Mouse (Mus musculus): ENCODE results near the gene Eif2s2. TPM values are rescaled to one million over a fixed set of nuclear protein-coding genes. Genes with fewer than 3 reads are reported as not detected.
"Not testable (repeated sequence)": the region's sequence is repeated elsewhere in the genome, so short reads cannot be mapped to it uniquely, and the experiment has no call there.

The Eif2s2 gene
- total RNA-seq (2015; ENCODE audit: low replicate concordance) (91.5 and 115 TPM in 2 replicates), total RNA-seq (2017; ENCODE audit: low replicate concordance) (107 and 121 TPM in 2 replicates)

DNA sequence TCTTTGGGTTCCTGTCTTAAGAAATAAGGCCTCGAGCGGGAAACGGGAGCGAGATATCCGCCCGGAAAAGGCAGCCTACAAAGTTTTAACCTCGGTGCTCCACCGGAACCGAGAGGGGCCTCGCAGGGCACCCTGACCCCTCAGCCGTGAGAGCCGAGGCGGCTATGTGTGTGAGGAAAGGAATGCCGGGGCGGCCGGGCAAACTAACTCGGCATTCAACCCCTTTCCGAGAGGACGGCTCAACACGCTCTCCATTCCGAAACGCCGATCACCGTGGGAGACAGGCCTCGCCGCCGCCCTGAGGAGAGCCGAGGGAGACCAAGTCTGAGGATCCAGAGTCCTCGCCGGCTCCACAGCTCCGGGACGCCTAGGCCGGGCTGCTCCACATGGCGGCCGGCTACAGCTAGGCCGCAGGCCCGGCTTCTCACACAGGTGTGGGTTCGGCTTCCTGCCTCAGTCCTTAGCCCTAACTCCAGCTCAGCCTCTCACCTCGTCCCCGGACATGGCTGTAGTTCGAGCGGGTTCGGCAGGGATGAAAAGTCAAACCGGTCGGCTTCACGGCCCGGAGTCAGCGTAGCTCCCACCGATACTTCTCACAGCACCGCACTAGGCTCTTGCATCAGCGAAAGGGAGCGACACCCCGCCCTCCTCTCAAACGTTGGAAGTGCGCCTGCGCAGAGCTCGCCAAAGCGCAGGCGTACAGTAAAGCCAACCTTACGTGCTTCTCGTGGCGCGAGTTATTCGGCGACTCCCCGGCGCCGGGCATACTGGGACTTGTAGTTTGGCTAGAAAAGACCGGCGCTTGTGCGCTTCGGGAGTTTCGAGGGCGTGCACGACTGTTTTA is at the start of gene Eif2s2:
Eif2s2 (minus strand) TSS at position 735 of the 844 bp plus-strand sequence.
- peak; percentile 96 for ATAC-seq (replicated peaks; ENCODE audit: low FRiP score, poor library complexity, severe bottlenecking)

DNA sequence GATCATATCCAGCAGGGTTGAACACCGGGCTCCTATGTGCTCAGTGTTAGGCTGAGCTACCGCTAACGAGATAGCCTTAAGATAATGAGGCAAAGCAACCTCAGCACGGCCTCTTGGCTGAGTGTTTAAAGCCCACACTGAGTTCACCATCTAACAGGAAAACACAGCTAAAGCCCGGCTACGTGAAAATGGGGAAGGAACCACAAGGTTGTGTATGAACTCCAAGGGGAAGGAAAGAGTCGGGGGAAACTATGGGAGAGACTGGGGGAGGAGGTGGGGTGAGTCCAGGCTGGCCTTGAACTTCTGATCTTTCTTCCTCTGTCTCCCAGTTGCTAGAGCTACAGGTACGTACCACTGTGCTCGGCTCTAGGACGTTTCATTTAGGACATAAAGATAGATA is 49.2 kb upstream of the Eif2s2 start:
- no peak for ATAC-seq (replicated peaks; ENCODE audit: low FRiP score, poor library complexity, severe bottlenecking)

DNA sequence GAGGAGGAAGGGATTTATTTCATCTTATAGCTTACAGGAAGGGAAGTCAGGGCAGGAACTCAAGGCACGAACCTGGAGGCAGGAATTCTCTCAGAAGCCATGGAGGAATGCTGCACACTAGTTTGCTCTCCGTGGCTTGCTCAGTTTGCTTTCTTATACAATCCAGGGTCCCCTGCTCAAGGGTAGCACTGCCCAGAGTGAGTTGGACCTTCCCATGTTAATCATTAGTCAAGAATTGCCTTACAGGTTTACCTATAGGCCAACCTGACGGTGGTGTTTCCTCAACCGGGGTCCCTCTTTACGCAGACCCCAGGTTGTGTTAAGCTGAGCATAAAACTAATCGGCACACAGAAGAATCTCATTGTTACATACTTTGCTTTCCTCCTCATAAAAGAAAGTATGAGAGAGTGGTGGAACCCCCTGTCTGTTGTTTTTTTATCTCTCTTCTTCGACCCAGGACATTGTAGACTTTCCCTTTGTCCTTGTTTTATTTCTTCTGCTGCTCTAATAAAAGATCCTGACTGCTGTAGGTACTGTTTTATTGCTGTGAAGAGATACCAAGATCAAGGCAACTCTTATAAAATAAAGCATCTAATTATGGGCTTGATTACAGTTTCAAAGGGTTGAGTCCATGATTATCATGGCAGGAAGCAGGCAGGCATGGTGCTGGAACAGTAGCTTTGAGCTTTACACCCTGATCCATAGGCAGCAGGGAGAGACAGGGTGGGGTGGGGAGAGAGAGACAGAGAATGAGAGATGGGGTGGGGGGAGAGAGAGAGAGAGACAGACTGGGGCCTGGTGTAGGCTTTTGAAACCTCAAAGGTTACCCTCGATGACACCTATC is 45.0 kb upstream of the Eif2s2 start:
- no peak for ATAC-seq (replicated peaks; ENCODE audit: low FRiP score, poor library complexity, severe bottlenecking)

GRCm38 (mm10) chr2:154936536-154937155 is 43.9 kb upstream of the Eif2s2 start:
- ATAC-seq (replicated peaks; ENCODE audit: low FRiP score, poor library complexity, severe bottlenecking), result no peak

DNA sequence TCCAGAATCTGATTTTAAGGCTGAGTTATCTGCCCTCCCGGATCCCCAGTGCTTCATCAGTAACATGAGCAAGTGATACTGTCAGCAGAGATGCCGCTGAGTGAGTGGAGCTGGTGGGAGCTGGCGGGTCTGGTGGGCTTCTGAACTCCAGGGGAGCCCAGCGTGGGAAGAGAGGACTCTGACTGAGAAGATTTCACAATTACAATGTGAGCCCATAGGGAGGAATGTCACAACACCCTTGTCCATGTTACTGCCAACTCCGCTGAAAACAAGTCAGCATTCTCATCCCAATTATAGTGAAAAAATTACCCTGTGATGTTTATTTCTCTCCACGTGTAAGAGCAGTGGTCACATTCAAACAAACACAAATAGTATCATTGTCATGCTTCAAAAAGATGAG is 43.4 kb upstream of the Eif2s2 start:
- ATAC-seq (replicated peaks; ENCODE audit: low FRiP score, poor library complexity, severe bottlenecking), result no peak

DNA sequence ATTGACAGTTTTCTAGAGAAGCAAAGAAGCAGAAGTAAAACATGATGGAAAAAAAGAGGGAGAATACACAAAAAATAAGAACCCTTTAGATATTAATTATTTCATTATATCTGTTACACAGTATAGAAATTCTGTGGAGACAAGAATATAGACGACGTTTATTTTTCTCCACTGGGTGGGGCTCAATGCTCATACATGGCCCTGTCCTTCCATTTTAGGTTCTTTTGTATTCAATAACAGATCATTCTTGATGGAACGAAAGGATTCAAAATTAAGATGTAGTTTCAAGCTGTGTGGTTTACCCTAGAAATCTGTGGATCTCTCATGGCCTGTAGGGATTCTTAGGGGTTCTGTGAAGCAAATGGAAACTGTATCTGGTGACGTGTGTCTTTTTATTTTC is 41.1 kb upstream of the Eif2s2 start:
- ATAC-seq (replicated peaks; ENCODE audit: low FRiP score, poor library complexity, severe bottlenecking), result no peak

DNA sequence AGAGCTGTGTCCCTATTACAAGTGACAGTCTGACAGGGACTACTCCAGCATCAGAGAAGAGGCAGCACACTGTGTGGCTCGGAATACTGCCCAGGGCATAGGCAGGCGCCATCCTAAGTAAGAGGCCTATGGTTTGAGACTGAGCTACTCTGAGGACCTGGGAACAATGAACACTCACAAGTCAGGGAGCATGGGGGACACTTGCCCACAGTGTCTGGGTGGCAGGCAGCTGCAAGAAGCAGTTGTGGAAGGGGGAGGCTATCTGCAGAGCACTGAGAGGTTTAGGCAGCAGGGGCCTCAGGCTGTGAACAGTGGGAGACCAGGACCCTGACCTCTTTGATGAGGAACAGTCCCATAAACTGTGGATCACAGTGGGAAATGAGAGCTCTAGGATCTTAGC is 35.6 kb upstream of the Eif2s2 start:
- ATAC-seq (replicated peaks; ENCODE audit: low FRiP score, poor library complexity, severe bottlenecking), result no peak

DNA sequence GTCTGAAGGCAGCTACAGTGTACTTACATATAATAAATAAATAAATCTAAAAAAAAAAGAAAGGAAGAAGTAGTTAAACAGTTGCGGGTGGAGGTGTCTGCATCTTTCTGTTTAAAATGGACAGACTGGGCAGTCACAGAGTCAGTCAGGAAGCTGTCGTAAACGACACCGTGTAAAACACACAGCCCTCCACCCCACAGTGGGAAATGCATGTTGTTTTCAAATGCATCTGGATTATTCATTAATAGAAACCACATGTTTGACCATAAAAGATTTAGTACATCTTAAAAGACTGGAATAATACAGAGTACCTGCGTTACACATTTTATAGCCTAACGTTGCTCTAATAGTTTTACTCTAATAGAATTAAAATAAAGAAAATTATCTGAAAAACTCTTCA is 34.1 kb upstream of the Eif2s2 start:
- ATAC-seq (replicated peaks; ENCODE audit: low FRiP score, poor library complexity, severe bottlenecking), result no peak

DNA sequence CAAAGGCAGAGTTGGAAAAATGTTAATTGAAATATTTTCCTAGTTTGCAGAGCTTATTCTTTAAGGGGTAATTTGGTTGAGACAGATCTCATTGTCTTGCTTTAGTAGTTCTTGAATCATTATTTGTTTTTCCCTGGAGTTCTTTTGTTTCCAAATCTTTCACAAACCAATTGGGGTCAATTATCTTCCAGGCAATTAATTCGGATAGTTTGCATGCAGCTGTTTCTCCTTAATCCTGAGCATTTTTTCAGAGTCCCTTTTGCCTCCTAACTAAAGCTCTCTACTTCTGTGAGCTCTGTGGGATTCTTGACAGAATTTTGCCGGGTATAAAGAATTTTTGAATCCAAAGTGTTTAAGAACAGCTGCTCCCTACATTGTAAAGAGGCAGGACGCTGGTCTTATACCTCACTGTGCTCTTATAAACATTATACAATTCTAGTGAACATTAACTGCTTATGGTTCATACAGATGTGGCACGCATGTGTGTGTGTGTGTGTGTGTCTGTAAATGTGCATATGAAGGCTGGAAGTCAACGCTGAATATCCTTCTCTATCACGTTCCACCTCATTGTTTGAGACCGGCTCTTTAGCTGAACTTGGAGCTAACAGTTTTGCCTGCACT is 32.8 kb upstream of the Eif2s2 start:
- ATAC-seq (replicated peaks; ENCODE audit: low FRiP score, poor library complexity, severe bottlenecking), result no peak

GRCm38 (mm10) chr2:154922134-154922533 is 29.4 kb upstream of the Eif2s2 start:
- not testable (repeated sequence) for ATAC-seq (replicated peaks; ENCODE audit: low FRiP score, poor library complexity, severe bottlenecking)

GRCm38 (mm10) chr2:154920896-154921295 is 28.2 kb upstream of the Eif2s2 start:
- no peak for ATAC-seq (replicated peaks; ENCODE audit: low FRiP score, poor library complexity, severe bottlenecking)

GRCm38 (mm10) chr2:154917866-154918641 is 25.3 kb upstream of the Eif2s2 start:
- ATAC-seq (replicated peaks; ENCODE audit: low FRiP score, poor library complexity, severe bottlenecking), result no peak

GRCm38 (mm10) chr2:154916547-154916946 is 23.8 kb upstream of the Eif2s2 start:
- ATAC-seq (replicated peaks; ENCODE audit: low FRiP score, poor library complexity, severe bottlenecking), result peak; percentile 75; the same call in 1 of the 2 replicates

DNA sequence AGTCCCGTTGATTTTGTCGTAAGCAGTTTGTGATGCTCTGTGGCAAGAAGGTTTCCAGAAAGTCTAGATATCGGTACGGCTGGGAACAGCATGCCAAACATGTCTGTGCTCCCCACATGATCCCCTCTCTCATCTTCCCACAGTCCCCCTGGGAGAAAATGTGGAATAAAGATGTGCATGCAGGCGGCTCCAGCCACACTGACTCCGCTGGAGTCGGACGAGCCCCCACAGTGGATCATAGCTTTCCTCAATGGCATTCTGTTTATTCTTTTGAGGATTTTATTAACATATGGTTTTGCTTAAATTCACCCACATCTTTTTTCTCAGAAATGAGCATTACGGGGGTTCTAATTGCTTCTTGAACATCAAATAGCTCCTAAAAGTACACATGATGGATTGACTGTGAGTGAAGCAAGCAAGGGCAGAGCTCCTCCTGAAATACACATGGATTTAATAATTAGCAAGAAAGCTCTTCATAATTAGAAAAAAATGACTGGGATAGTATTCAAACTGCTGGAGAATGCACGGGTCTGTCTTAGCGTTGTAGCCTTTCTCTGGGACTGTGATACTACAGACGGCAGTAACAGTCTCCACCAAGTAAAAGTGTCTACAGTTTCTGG is 23.3 kb upstream of the Eif2s2 start:
- ATAC-seq (replicated peaks; ENCODE audit: low FRiP score, poor library complexity, severe bottlenecking), result no peak

GRCm38 (mm10) chr2:154909789-154910188 is 17.1 kb upstream of the Eif2s2 start:
- no peak for ATAC-seq (replicated peaks; ENCODE audit: low FRiP score, poor library complexity, severe bottlenecking)

DNA sequence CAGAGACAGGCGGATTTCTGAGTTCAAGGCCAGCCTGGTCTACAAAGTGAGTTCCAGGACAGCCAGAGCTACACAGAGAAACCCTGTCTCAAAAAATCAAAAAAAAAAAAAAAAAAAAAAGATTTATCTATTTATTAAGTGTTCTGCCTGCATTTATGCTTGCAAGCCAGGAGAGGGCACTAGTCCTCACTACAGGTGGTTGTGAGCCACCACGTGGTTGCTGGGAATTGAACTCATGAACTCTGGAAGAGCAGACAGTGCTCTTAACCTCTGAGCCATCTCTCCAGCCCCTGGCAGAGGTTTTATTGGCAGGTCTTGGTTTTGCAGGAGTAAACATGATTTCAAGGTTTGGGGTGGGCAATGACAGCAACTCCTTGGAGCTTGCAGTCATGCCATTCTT is 15.5 kb upstream of the Eif2s2 start:
- ATAC-seq (replicated peaks; ENCODE audit: low FRiP score, poor library complexity, severe bottlenecking), result not testable (repeated sequence)

- ATAC-seq (replicated peaks; ENCODE audit: low FRiP score, poor library complexity, severe bottlenecking), result no peak
Observed at GRCm38 (mm10) chr2:154905796-154906195, 13.1 kb upstream of the Eif2s2 start.

DNA sequence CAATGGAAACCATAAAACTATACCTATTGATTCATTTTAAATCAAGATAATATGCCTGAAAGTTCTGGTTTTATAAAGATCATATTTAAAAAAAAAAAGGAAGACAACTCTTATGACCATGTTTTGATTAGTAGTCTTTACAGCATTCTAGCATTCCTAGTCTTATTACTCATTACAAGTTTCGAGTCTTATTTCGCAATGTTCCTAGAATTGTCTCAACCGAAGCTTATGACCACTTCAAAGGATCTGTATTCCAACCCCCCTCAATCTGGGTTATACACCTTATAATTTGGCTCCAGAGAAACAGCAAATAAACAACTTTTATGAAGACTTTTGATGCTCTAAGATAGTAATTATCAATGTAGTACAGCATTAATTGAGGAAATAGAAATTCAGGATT is 9.4 kb upstream of the Eif2s2 start:
- no peak for ATAC-seq (replicated peaks; ENCODE audit: low FRiP score, poor library complexity, severe bottlenecking)

DNA sequence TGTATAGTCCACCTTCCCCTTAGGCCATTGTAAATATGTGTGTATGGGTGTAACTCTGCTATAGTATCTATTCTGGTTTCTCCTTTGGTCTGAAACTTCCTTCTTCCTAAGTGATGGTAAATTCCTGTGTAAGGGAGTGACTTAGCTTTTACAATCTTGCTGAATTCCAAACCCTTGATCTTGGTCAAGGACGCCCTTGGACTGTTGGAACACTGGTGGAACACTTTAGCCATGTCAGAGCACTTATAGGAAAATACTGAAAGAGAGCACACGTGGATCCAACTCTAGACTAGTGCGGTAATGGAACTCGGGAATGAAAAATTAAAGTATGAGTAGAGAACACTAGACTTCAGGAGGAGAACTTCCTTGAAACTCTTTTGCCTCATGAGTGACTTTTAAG is 6.7 kb upstream of the Eif2s2 start:
- ATAC-seq (replicated peaks; ENCODE audit: low FRiP score, poor library complexity, severe bottlenecking), result not testable (repeated sequence)

All from erythroid progenitor cell, adult 5-6 weeks (primary cell).